Mouse (Mus musculus): ENCODE results near the gene Gm20388. TPM values are rescaled to one million over a fixed set of nuclear protein-coding genes. Genes with fewer than 3 reads are reported as not detected.

Gm20388 gene
- polyA plus RNA-seq, 1 experiment from 2014 or later = not detected

DNA sequence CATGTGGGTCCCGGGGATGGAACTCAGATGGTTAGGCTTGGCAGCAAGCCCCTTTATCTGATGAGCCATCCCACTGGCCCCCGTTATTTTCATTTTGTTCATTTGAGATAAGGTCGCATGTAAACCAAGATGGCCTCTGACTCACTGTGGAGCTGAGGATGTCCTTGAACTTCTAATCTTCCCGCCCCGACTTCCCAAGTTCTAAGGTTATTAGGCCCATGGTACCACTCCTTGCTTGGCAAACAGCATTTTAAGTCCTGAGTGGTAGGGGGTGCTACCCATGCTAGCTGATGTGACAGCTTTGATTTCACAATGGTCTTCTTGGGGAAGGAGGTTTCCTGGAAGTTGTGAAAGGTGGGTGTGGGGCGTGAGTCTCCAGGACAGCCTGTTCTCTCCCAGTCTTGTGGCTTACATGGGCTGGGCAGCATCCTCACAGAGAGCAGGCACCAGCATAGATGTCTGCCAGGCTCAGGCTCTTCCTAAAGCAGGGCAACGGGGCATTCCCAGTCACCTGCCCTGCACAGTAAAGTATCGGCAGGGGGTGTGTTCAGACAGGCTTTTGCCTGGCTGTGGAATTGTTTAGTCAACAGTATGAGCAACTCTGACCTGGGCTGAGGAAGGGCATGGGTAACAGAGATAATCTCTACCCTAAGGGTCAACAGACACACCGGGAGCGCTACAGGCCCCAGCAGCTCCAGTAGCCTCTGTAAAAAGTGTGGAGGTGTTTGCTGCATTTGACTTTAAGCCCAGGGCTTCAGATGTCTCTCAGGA is 132.1 kb downstream of the Gm20388 start:
- Histone ChIP-seq H3K9ac (ENCODE audit: low read length) (no peak overlapping the region), H3K4me3 (ENCODE audit: control insufficient read depth in 1 of 2, insufficient read depth in 1 of 2, low read depth in 1 of 2, low read length in 2 of 2) (no peak overlapping the region), H3K4me2 (ENCODE audit: low read length) (no peak overlapping the region), H3K9me3 (ENCODE audit: control insufficient read depth, low read length) (no peaks in the 10 kb centered on the region), H3K27me3 (ENCODE audit: control insufficient read depth, insufficient read depth, low read length) (peaks cover 16% of the 10 kb centered on the region), H3K27ac (replicated peaks in 1 of 2; ENCODE audit: control insufficient read depth in 1 of 2, insufficient read depth in 1 of 2, low read depth in 2 of 2, low read length in 2 of 2) (no peak overlapping the region), H3K36me3 (ENCODE audit: control insufficient read depth, insufficient read depth, low read length) (no peaks in the 10 kb centered on the region), H3K4me1 (ENCODE audit: control insufficient read depth in 2 of 2, insufficient read depth in 2 of 2, low read length in 2 of 2) (peaks cover 22 to 42% of the 10 kb centered on the region in 2 experiments)
- 76% methylated on average over 10 of the region's 10 CpGs for WGBS
- no peak for ATAC-seq (ENCODE audit: insufficient number of reproducible peaks, insufficient read depth, low FRiP score, low read depth)

DNA sequence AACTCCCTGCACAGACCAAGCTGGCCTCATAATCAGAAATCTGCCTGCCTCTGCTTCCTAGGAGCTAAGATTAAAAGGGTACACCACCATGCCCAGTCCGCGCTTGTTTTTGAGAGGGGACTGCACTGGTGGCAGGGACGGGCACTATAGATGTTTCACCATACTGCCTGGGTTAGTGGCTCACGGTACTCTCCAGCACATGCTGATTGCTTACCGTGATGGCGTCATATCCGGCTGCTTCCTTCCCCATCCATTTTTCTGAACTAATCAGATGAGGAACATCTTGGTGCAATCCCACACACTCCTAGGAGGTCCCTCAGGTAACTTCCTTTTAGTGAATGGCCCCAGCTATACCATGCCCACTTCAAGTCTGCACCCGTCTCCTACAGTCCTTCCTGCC is 134.3 kb downstream of the Gm20388 start:
- no peak overlapping the region for H3K27ac ChIP-seq (replicated peaks in 1 of 2; ENCODE audit: control insufficient read depth in 1 of 2, insufficient read depth in 1 of 2, low read depth in 2 of 2, low read length in 2 of 2)
- no peak overlapping the region for H3K4me2 ChIP-seq (ENCODE audit: low read length)
- no peaks in the 10 kb centered on the region for H3K36me3 ChIP-seq (ENCODE audit: control insufficient read depth, insufficient read depth, low read length)
- no peaks in the 10 kb centered on the region for H3K9me3 ChIP-seq (ENCODE audit: control insufficient read depth, low read length)
- no peak overlapping the region for H3K9ac ChIP-seq (ENCODE audit: low read length)
- H3K4me1 ChIP-seq (ENCODE audit: control insufficient read depth in 2 of 2, insufficient read depth in 2 of 2, low read length in 2 of 2) = peaks cover 18 to 32% of the 10 kb centered on the region in 2 experiments
- H3K27me3 ChIP-seq (ENCODE audit: control insufficient read depth, insufficient read depth, low read length) = no peaks in the 10 kb centered on the region; the same call in 1 of the 2 replicates
- 94% methylated on average over 8 of the region's 8 CpGs for WGBS
- ATAC-seq (ENCODE audit: insufficient number of reproducible peaks, insufficient read depth, low FRiP score, low read depth) = no peak
- no peak overlapping the region for H3K4me3 ChIP-seq (ENCODE audit: control insufficient read depth in 1 of 2, insufficient read depth in 1 of 2, low read depth in 1 of 2, low read length in 2 of 2)

DNA sequence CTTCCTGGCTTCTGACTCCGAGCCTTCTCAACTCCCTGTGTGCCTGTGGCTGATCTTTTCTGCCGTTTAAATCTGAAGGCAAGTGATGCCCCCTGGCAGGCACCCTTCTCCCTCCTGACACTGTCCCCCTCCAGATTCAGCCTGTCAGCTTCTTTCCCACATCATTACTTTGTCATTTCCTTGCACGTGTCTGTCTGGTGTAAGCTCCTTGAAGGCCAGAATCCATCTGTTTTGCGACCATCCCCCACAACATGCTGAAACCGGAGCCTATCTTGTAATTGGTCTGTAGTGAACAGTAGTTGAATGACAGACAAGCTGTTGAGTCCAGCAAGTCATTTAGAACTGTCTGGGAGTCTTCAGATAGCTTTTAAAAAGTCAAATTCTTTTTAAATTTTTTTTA is 134.8 kb downstream of the Gm20388 start:
- no peaks in the 10 kb centered on the region for H3K9me3 ChIP-seq (ENCODE audit: control insufficient read depth, low read length)
- no peak for ATAC-seq (ENCODE audit: insufficient number of reproducible peaks, insufficient read depth, low FRiP score, low read depth)
- H3K27ac ChIP-seq (replicated peaks in 1 of 2; ENCODE audit: control insufficient read depth in 1 of 2, insufficient read depth in 1 of 2, low read depth in 2 of 2, low read length in 2 of 2) = no peak overlapping the region
- H3K9ac ChIP-seq (ENCODE audit: low read length) = no peak overlapping the region
- H3K36me3 ChIP-seq (ENCODE audit: control insufficient read depth, insufficient read depth, low read length) = no peaks in the 10 kb centered on the region
- no peak overlapping the region for H3K4me3 ChIP-seq (ENCODE audit: control insufficient read depth in 1 of 2, insufficient read depth in 1 of 2, low read depth in 1 of 2, low read length in 2 of 2)
- no peaks in the 10 kb centered on the region; the same call in 1 of the 2 replicates for H3K27me3 ChIP-seq (ENCODE audit: control insufficient read depth, insufficient read depth, low read length)
- peaks cover 19 to 26% of the 10 kb centered on the region in 2 experiments for H3K4me1 ChIP-seq (ENCODE audit: control insufficient read depth in 2 of 2, insufficient read depth in 2 of 2, low read length in 2 of 2)
- WGBS = 59% methylated on average over 5 of the region's 5 CpGs
- no peak overlapping the region for H3K4me2 ChIP-seq (ENCODE audit: low read length)

DNA sequence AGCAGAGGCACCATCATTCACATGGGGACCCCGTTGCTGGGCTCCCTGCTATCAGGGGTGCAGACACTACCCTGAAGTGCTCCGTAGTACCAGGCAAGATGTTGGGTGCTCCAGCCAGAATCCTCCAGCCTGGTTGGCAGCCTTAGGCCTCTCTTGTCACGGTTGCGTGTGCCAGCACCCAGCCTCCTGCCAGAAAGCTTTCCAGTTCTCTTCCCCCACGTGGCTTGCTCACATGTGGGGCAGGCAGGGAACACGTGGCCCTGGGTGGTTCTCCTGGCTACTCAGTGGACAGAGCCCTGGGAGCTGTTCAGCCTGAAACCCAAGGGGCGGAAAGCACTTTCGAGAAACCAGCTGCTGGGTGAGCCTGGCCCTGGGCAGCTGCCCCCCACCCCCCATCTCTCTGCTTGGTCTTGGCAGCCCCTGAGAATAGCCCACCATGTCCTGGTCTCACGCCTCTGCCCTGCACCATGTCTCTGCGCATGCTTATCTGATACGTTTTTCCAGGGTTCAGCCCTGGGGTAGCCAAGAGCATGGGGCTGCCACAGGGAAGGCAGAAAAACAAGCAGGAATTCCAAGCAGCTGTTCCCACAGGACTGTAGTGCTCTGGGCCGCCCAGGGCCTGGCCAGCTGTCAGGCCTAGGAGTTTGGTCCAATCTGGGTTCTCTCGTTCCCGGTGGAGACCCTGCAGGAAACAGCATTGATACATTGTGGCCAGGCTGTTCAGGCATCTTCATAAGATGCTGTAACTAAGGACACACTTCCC is 135.8 kb downstream of the Gm20388 start:
- ATAC-seq (ENCODE audit: insufficient number of reproducible peaks, insufficient read depth, low FRiP score, low read depth) = 0 out of 2 replicates have a peak, but pooled peaks have one; percentile 53
- no peaks in the 10 kb centered on the region for H3K36me3 ChIP-seq (ENCODE audit: control insufficient read depth, insufficient read depth, low read length)
- H3K9me3 ChIP-seq (ENCODE audit: control insufficient read depth, low read length) = no peaks in the 10 kb centered on the region
- WGBS = 36% methylated on average over 14 of the region's 14 CpGs
- no peak overlapping the region for H3K4me2 ChIP-seq (ENCODE audit: low read length)
- H3K4me1 ChIP-seq (ENCODE audit: control insufficient read depth in 2 of 2, insufficient read depth in 2 of 2, low read length in 2 of 2) = peaks cover 22 to 24% of the 10 kb centered on the region in 2 experiments
- no peak overlapping the region for H3K4me3 ChIP-seq (ENCODE audit: control insufficient read depth in 1 of 2, insufficient read depth in 1 of 2, low read depth in 1 of 2, low read length in 2 of 2)
- no peak overlapping the region for H3K9ac ChIP-seq (ENCODE audit: low read length)
- H3K27ac ChIP-seq (replicated peaks in 1 of 2; ENCODE audit: control insufficient read depth in 1 of 2, insufficient read depth in 1 of 2, low read depth in 2 of 2, low read length in 2 of 2) = peak overlapping the region; percentile 28 to 59
- H3K27me3 ChIP-seq (ENCODE audit: control insufficient read depth, insufficient read depth, low read length) = no peaks in the 10 kb centered on the region; the same call in 1 of the 2 replicates

DNA sequence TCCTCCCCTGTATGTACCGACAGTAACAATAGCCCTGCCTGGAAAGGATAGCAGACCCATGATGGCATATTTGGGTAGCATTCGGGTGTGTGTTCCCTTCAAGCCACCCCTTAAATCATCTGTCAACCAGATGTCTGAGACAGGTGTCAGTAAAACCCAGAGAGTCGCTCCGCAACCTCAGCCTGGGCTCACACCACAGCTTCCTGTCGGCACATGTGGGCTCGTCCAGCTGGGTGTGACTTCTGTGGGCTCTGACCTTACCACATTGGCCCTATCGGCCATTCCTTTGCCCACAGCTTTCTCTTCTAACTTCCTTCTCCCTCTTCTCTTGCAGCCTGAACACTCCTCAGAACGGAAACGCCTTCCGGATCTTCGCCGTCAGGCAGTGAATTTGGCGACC is 139.3 kb downstream of the Gm20388 start:
- H3K4me1 ChIP-seq (ENCODE audit: control insufficient read depth in 2 of 2, insufficient read depth in 2 of 2, low read length in 2 of 2) = peaks cover 22 to 23% of the 10 kb centered on the region in 2 experiments
- 89% methylated on average over 13 of the region's 13 CpGs for WGBS
- H3K9ac ChIP-seq (ENCODE audit: low read length) = no peak overlapping the region
- H3K27me3 ChIP-seq (ENCODE audit: control insufficient read depth, insufficient read depth, low read length) = no peaks in the 10 kb centered on the region; the same call in 1 of the 2 replicates
- no peak overlapping the region for H3K4me2 ChIP-seq (ENCODE audit: low read length)
- no peak overlapping the region for H3K27ac ChIP-seq (replicated peaks in 1 of 2; ENCODE audit: control insufficient read depth in 1 of 2, insufficient read depth in 1 of 2, low read depth in 2 of 2, low read length in 2 of 2)
- H3K9me3 ChIP-seq (ENCODE audit: control insufficient read depth, low read length) = no peaks in the 10 kb centered on the region
- H3K36me3 ChIP-seq (ENCODE audit: control insufficient read depth, insufficient read depth, low read length) = no peaks in the 10 kb centered on the region
- no peak overlapping the region for H3K4me3 ChIP-seq (ENCODE audit: control insufficient read depth in 1 of 2, insufficient read depth in 1 of 2, low read depth in 1 of 2, low read length in 2 of 2)
- ATAC-seq (ENCODE audit: insufficient number of reproducible peaks, insufficient read depth, low FRiP score, low read depth) = no peak

DNA sequence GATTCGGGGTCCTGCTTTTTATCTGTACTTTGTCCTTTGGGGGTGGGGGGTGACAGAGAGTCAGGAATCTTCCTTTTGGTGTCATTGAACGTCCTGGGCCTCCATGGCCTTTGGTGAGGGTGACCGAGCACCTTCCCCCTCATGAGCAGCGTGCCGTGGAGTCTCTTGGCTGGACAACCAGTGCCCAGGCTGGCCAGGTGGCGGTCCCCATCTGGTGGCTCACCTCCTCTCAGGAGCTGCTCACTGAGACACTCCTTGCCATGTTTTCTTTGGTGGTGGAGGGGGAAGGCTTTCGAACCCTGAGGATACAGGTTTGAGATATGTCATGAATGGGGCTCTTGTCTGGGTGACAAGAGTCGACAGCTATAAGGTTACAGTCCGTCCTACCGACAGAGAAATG is 139.7 kb downstream of the Gm20388 start:
- Histone ChIP-seq H3K4me1 (ENCODE audit: control insufficient read depth in 2 of 2, insufficient read depth in 2 of 2, low read length in 2 of 2) (peaks cover 22 to 23% of the 10 kb centered on the region in 2 experiments), H3K36me3 (ENCODE audit: control insufficient read depth, insufficient read depth, low read length) (no peaks in the 10 kb centered on the region), H3K9ac (ENCODE audit: low read length) (no peak overlapping the region), H3K27me3 (ENCODE audit: control insufficient read depth, insufficient read depth, low read length) (no peaks in the 10 kb centered on the region; the same call in 1 of the 2 replicates), H3K4me3 (ENCODE audit: control insufficient read depth in 1 of 2, insufficient read depth in 1 of 2, low read depth in 1 of 2, low read length in 2 of 2) (no peak overlapping the region), H3K9me3 (ENCODE audit: control insufficient read depth, low read length) (no peaks in the 10 kb centered on the region), H3K4me2 (ENCODE audit: low read length) (no peak overlapping the region), H3K27ac (replicated peaks in 1 of 2; ENCODE audit: control insufficient read depth in 1 of 2, insufficient read depth in 1 of 2, low read depth in 2 of 2, low read length in 2 of 2) (no peak overlapping the region)
- ATAC-seq (ENCODE audit: insufficient number of reproducible peaks, insufficient read depth, low FRiP score, low read depth) = no peak
- 63% methylated on average over 10 of the region's 10 CpGs for WGBS

DNA sequence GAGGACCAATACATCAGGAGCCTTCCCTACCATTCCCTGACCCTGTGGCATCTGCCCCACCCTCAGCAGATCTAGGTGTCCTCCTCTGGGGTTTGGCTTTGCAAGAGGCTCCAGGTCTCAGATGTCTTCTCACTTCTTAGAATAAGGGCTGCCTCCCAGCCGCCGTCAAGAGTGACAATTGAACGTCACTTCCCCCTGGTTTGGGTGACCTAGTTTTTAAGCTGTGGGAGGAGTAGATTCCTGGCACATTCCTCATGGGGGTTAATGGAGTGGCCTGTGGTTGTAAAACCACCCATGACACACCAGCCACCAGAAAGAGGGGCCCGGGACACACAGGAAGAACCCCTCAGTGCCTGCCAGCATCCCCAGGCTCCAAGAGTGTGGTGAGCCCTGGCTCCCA is 140.4 kb downstream of the Gm20388 start:
- Histone ChIP-seq H3K9ac (ENCODE audit: low read length) (no peak overlapping the region), H3K4me2 (ENCODE audit: low read length) (0 out of 2 replicates have a peak overlapping the region, but pooled peaks have one; percentile 16), H3K4me3 (ENCODE audit: control insufficient read depth in 1 of 2, insufficient read depth in 1 of 2, low read depth in 1 of 2, low read length in 2 of 2) (no peak overlapping the region), H3K27me3 (ENCODE audit: control insufficient read depth, insufficient read depth, low read length) (no peaks in the 10 kb centered on the region; the same call in 1 of the 2 replicates), H3K4me1 (ENCODE audit: control insufficient read depth in 2 of 2, insufficient read depth in 2 of 2, low read length in 2 of 2) (peaks cover 20 to 21% of the 10 kb centered on the region in 2 experiments), H3K27ac (replicated peaks in 1 of 2; ENCODE audit: control insufficient read depth in 1 of 2, insufficient read depth in 1 of 2, low read depth in 2 of 2, low read length in 2 of 2) (no peak overlapping the region), H3K9me3 (ENCODE audit: control insufficient read depth, low read length) (no peaks in the 10 kb centered on the region), H3K36me3 (ENCODE audit: control insufficient read depth, insufficient read depth, low read length) (no peaks in the 10 kb centered on the region)
- no peak for ATAC-seq (ENCODE audit: insufficient number of reproducible peaks, insufficient read depth, low FRiP score, low read depth)
- WGBS = 34% methylated on average over 4 of the region's 4 CpGs

All from heart, embryonic 14.5 days (tissue).